Mouse (Mus musculus) hindbrain, embryonic 11.5 days (tissue): Measurements from ENCODE around the gene Sema3a. TPM values are rescaled to one million over a fixed set of nuclear protein-coding genes. Genes with fewer than 3 reads are reported as not detected.
"Not testable (repeated sequence)": the region's sequence is repeated elsewhere in the genome, so short reads cannot be mapped to it uniquely, and the experiment has no call there.

ENCODE experiments used
- ATAC-seq: fragments of 200-750 bp; cut with Nextera tagmentation; 2 replicates; pipeline ENCODE4 v1.8.0; 2017; ENCODE audit warnings: mild to moderate bottlenecking, moderate TSS enrichment, moderate library complexity; ENCODE audit not compliant: low FRiP score
- DNase-seq: peaks from one replicate; pipeline ENCODE4 v3.0.0-alpha.2; 2015; ENCODE audit warnings: low spot score
- H3K27ac ChIP-seq: fragments of 300-500 bp; sonication (generic); 2 replicates; pipeline ENCODE4 v1.5.1; 2014; ENCODE audit warnings: mild to moderate bottlenecking, low read depth, low read length
- H3K27me3 ChIP-seq: fragments of 300-500 bp; sonication (generic); 2 replicates; pipeline ENCODE4 v1.6.1; 2014; ENCODE audit warnings: mild to moderate bottlenecking, low read length, moderate library complexity, mixed read lengths; ENCODE audit not compliant: control insufficient read depth, insufficient read depth
- H3K36me3 ChIP-seq: fragments of 300-500 bp; sonication (generic); 2 replicates; pipeline ENCODE4 v1.6.1; 2014; ENCODE audit warnings: mild to moderate bottlenecking, low read length, moderate library complexity, mixed read lengths; ENCODE audit not compliant: control insufficient read depth, insufficient read depth
- H3K4me1 ChIP-seq: fragments of 300-500 bp; sonication (generic); replicated peaks from 2 replicates; pipeline ENCODE4 v1.6.1; 2014; ENCODE audit warnings: low read length, mixed read lengths; ENCODE audit not compliant: control insufficient read depth, insufficient read depth
- H3K4me2 ChIP-seq: fragments of 300-500 bp; sonication (generic); replicated peaks from 2 replicates; pipeline ENCODE4 v1.6.1; 2014; ENCODE audit warnings: mild to moderate bottlenecking, low read depth, low read length
- H3K4me3 ChIP-seq: fragments of 300-500 bp; sonication (generic); 2 replicates; pipeline ENCODE4 v1.5.1; 2014; ENCODE audit warnings: low read depth, low read length
- H3K9ac ChIP-seq: fragments of 300-500 bp; sonication (generic); 2 replicates; pipeline ENCODE4 v1.6.1; 2014; ENCODE audit warnings: low read depth, low read length
- H3K9me3 ChIP-seq: fragments of 300-500 bp; sonication (generic); 2 replicates; pipeline ENCODE4 v1.6.1; 2016; ENCODE audit warnings: low read length; ENCODE audit not compliant: control insufficient read depth
- WGBS: fragments of 180-500 bp; shearing (Covaris S2); extraction: QIAGEN DNeasy Blood & Tissue Kit; methylation state at CpG from one replicate; pipeline ENCODE4 v1.1.7; 2014; 5-methylcytosine and 5-hydroxymethylcytosine counted together
- polyA plus RNA-seq: library from polyadenylated mRNA; unstranded; fragments of >200 nt; fragmentation: Nextera tagmentation; extraction: Ambion mirVana; gene quantifications from 2 replicates; pipeline ENCODE4 v1.2.1, GENCODE M21; 2014

Gene Sema3a
- polyA plus RNA-seq, 1 experiment from 2014 or later = 28.8 TPM

- ATAC-seq (no peak), DNase-seq (peak; percentile 23)
- H3K27ac ChIP-seq = no peak overlapping the region
- no peaks in the 10 kb centered on the region for H3K4me1 ChIP-seq
- H3K27me3 ChIP-seq = no peaks in the 10 kb centered on the region
- no peak overlapping the region for H3K4me2 ChIP-seq
- H3K9me3 ChIP-seq = no peaks in the 10 kb centered on the region
- H3K9ac ChIP-seq = no peak overlapping the region
- H3K36me3 ChIP-seq = no peaks in the 10 kb centered on the region
- H3K4me3 ChIP-seq = no peak overlapping the region
Measured at GRCm38 (mm10) chr5:13585559-13586207, 460.5 kb downstream of the Sema3a start.

- WGBS = 85% methylated on average over 2 of the region's 2 CpGs
- no peaks in the 10 kb centered on the region for H3K27me3 ChIP-seq
- no peaks in the 10 kb centered on the region for H3K9me3 ChIP-seq
- H3K4me1 ChIP-seq = no peaks in the 10 kb centered on the region
- no peaks in the 10 kb centered on the region for H3K36me3 ChIP-seq
- no peak overlapping the region for H3K9ac ChIP-seq
- H3K4me3 ChIP-seq = no peak overlapping the region
- H3K27ac ChIP-seq = no peak overlapping the region
- H3K4me2 ChIP-seq = no peak overlapping the region
- DNase-seq (no peak), ATAC-seq (no peak)
Measured at GRCm38 (mm10) chr5:13594422-13594821, 469.2 kb downstream of the Sema3a start.

GRCm38 (mm10) chr5:13611631-13612030 lies 486.4 kb downstream of the Sema3a start:
- 73% methylated on average over 1 of the region's 1 CpGs for WGBS
- ATAC-seq = no peak
- no peak for DNase-seq

GRCm38 (mm10) chr5:13612088-13612487 lies 486.9 kb downstream of the Sema3a start:
- no peak overlapping the region for H3K4me3 ChIP-seq
- H3K9me3 ChIP-seq = no peaks in the 10 kb centered on the region
- ATAC-seq (no peak), DNase-seq (no peak)
- H3K36me3 ChIP-seq = no peaks in the 10 kb centered on the region
- H3K27me3 ChIP-seq = no peaks in the 10 kb centered on the region
- H3K4me1 ChIP-seq = no peaks in the 10 kb centered on the region
- WGBS = 77% methylated on average over 2 of the region's 2 CpGs
- H3K27ac ChIP-seq = no peak overlapping the region
- no peak overlapping the region for H3K4me2 ChIP-seq
- H3K9ac ChIP-seq = no peak overlapping the region

More at GRCm38 (mm10) chr5:13611631-13612030, 486.4 kb downstream of the Sema3a start:
- Histone ChIP-seq H3K36me3 (no peaks in the 10 kb centered on the region), H3K27ac (no peak overlapping the region), H3K9ac (no peak overlapping the region), H3K4me3 (no peak overlapping the region), H3K4me1 (no peaks in the 10 kb centered on the region), H3K27me3 (no peaks in the 10 kb centered on the region), H3K9me3 (no peaks in the 10 kb centered on the region), H3K4me2 (no peak overlapping the region)

- not testable (repeated sequence) for ATAC-seq, H3K4me1 ChIP-seq, H3K27ac ChIP-seq, H3K9ac ChIP-seq, H3K36me3 ChIP-seq, H3K4me2 ChIP-seq, H3K27me3 ChIP-seq, DNase-seq, H3K9me3 ChIP-seq, H3K4me3 ChIP-seq
- WGBS = 86% methylated on average over 7 of the region's 7 CpGs
Measured at GRCm38 (mm10) chr5:13614575-13614974, 489.4 kb downstream of the Sema3a start.

- Histone ChIP-seq H3K36me3 (no peaks in the 10 kb centered on the region), H3K9me3 (no peaks in the 10 kb centered on the region), H3K27me3 (no peaks in the 10 kb centered on the region), H3K4me1 (no peaks in the 10 kb centered on the region), H3K9ac (no peak overlapping the region), H3K4me3 (no peak overlapping the region), H3K4me2 (no peak overlapping the region), H3K27ac (no peak overlapping the region)
- 94% methylated on average over 2 of the region's 2 CpGs for WGBS
- no peak for ATAC-seq
- no peak for DNase-seq
Measured at GRCm38 (mm10) chr5:13615907-13616306, 490.7 kb downstream of the Sema3a start.

GRCm38 (mm10) chr5:13622578-13622977 lies 497.4 kb downstream of the Sema3a start:
- WGBS = 68% methylated on average over 7 of the region's 7 CpGs
- H3K4me3 ChIP-seq = no peak overlapping the region
- H3K4me1 ChIP-seq = no peaks in the 10 kb centered on the region
- H3K9me3 ChIP-seq = no peaks in the 10 kb centered on the region
- DNase-seq = peak; percentile 32
- ATAC-seq = peak; percentile 30; the same call in 1 of the 2 replicates
- H3K9ac ChIP-seq = no peak overlapping the region
- no peaks in the 10 kb centered on the region for H3K27me3 ChIP-seq
- no peak overlapping the region for H3K27ac ChIP-seq
- no peak overlapping the region for H3K4me2 ChIP-seq
- H3K36me3 ChIP-seq = no peaks in the 10 kb centered on the region

GRCm38 (mm10) chr5:13624754-13625153 lies 499.5 kb downstream of the Sema3a start:
- H3K9me3 ChIP-seq = no peaks in the 10 kb centered on the region
- H3K4me1 ChIP-seq = no peaks in the 10 kb centered on the region
- no peak overlapping the region for H3K4me2 ChIP-seq
- WGBS = 14% methylated on average over 5 of the region's 5 CpGs
- ATAC-seq (peak; percentile 73), DNase-seq (peak; percentile 47)
- H3K36me3 ChIP-seq = no peaks in the 10 kb centered on the region
- H3K4me3 ChIP-seq = no peak overlapping the region
- H3K27me3 ChIP-seq = no peaks in the 10 kb centered on the region
- no peak overlapping the region for H3K27ac ChIP-seq
- H3K9ac ChIP-seq = no peak overlapping the region

- H3K9me3 ChIP-seq = no peaks in the 10 kb centered on the region
- ATAC-seq (no peak), DNase-seq (no peak)
- H3K27me3 ChIP-seq = no peaks in the 10 kb centered on the region
- WGBS = 67% methylated on average over 5 of the region's 5 CpGs
- no peak overlapping the region for H3K4me2 ChIP-seq
- H3K27ac ChIP-seq = no peak overlapping the region
- H3K4me1 ChIP-seq = no peaks in the 10 kb centered on the region
- no peak overlapping the region for H3K4me3 ChIP-seq
- H3K36me3 ChIP-seq = no peaks in the 10 kb centered on the region
- H3K9ac ChIP-seq = no peak overlapping the region
Measured at GRCm38 (mm10) chr5:13626093-13626492, 500.9 kb downstream of the Sema3a start.
